Mouse (Mus musculus) heart, postnatal 4 days (tissue): ENCODE results near the gene Vmn1r111. TPM values are rescaled to one million over a fixed set of nuclear protein-coding genes. Genes with fewer than 3 reads are reported as not detected.
"Not testable (repeated sequence)": the region's sequence is repeated elsewhere in the genome, so short reads cannot be mapped to it uniquely, and the experiment has no call there.

ENCODE experiments used
- DNase-seq: peaks from one replicate; pipeline ENCODE4 v3.0.0; 2021
- total RNA-seq, 2 experiments: library from RNA; stranded (reverse); gene quantifications; 2 replicates each; pipeline ENCODE4 v1.2.3; 2021

The Vmn1r111 gene
- total RNA-seq, result not detected

DNA sequence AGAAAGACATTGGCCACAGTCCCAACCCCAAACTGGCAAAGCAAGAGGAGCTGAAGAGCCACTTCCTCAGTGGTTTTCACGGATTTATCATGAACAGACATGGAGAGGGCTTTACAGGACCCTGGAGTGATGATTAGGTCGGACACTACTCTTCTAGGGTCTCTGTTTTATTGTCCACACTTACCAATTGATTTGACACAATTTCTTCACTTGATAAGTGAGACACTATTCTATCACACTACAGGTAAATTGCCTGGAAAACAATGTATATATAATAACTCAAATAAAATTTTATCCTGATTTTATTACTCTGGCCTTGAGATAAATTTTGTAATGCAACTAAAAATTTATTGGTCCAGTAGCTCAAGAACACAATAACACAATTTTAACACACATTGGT, at the start of gene Vmn1r111:
TSS of gene Vmn1r111 (minus strand) at position 101 of the 400 bp plus-strand sequence.
- DNase-seq, result not testable (repeated sequence)

DNA sequence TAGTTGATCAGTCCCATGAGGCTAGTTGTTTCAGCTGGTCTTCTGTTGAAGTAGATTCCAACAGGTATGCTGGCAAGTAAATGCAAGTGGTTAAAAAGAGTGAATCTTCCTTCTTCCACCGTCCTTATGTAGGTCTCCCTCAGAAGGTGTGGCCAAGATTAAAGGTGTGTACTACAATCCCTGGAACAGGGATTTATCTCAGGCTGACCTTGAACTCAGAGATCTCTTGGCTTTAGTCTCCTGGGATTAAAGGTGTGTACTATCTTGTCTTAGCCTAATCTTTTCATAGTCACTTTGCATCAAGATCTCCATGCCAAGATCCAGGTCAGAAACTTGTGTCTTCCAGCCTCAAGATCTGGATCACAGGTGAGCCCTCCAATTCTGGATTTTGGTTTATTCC, 27.5 kb upstream of the Vmn1r111 start, which contains the start of gene Gm10668:
TSS of gene Gm10668 (minus strand) at position 101 of the 400 bp plus-strand sequence.
- DNase-seq, result not testable (repeated sequence)

GRCm38 (mm10) chr7:20668618-20669017, 34.4 kb downstream of the Vmn1r111 start, which contains the start of gene Vmn1r107:
Gene Vmn1r107, plus strand, starts transcription at chr7:20668918.
- DNase-seq, result not testable (repeated sequence)

Other genes starting within 250 kb of the Vmn1r111 start
- gene Gm10670, start 228.3 kb downstream of the Vmn1r111 start, total RNA-seq, result not detected
- gene Vmn1r103, start 192.7 kb downstream of the Vmn1r111 start, total RNA-seq, result not detected
- not detected for gene Vmn1r104, start 169.4 kb downstream of the Vmn1r111 start, total RNA-seq
- not detected for gene Gm5726, start 157.5 kb downstream of the Vmn1r111 start, total RNA-seq
- gene Gm4141, start 127.0 kb downstream of the Vmn1r111 start, total RNA-seq, result not detected
- gene Gm4513, start 104.2 kb downstream of the Vmn1r111 start, total RNA-seq, result not detected
- gene Vmn1r107, start 34.3 kb downstream of the Vmn1r111 start, total RNA-seq, result not detected
- gene Gm10668, start 27.4 kb upstream of the Vmn1r111 start, total RNA-seq, result not detected
- gene Vmn1r112, start 68.0 kb upstream of the Vmn1r111 start, total RNA-seq, result not detected
- not detected for gene Vmn1r113, start 84.1 kb upstream of the Vmn1r111 start, total RNA-seq
- not detected for gene Vmn1r114, start 109.0 kb upstream of the Vmn1r111 start, total RNA-seq
- not detected for gene Vmn1r115, start 141.8 kb upstream of the Vmn1r111 start, total RNA-seq
- gene Vmn1r116, start 169.0 kb upstream of the Vmn1r111 start, total RNA-seq, result not detected
- gene Vmn1r117, start 180.9 kb upstream of the Vmn1r111 start, total RNA-seq, result not detected
- gene Vmn1r118, start 209.1 kb upstream of the Vmn1r111 start, total RNA-seq, result not detected